In the genomic region with DNA sequence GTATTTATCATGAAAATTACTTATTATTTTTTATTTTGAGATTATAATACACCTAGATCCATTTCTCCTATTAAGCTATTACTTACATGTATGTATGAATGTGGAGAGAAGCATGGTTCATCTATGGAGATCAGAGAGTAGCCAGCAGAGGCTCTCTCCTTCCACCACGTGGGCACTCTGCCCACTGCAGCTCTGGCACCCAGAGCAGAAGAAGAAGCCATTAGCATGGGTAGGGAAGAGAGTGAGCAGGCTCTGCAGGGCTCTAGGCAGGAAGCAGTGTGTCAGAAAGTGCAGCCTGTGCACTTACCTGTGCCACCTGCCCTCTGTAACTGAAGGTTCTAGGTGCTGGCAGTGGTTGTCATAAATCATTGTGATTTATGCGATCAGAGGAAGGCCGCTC, we compare ENCODE assay signal across 25 mouse cellular contexts.
DNase-seq lines count a peak whose midpoint lies in the region; ATAC-seq and TF ChIP-seq lines count a peak whose summit lies in the region.
"Had no signal": no experiment of that assay in that cellular context is flagged by ENCODE, and none has a peak within 500 bp of the region (broad histone marks: within the 10 kb centered on the region; RNA-seq: fewer than 3 reads in every experiment).

No protein-coding gene starts in this region.

- no peak overlapping the region for H3K27ac ChIP-seq in hindbrain, postnatal 0 days
- H3K27ac ChIP-seq in hindbrain, embryonic 12.5 days, result no peak overlapping the region
- H3K27ac ChIP-seq in liver, postnatal 0 days (ENCODE audit: low read depth), result no peak overlapping the region
- H3K27ac ChIP-seq: embryonic facial prominence, embryonic 10.5 days; gastrocnemius, adult 2 months; heart, embryonic 10.5 days; hindbrain, embryonic 15.5 days; limb, embryonic 15.5 days; liver, embryonic 15.5 days; neural tube, embryonic 15.5 days had no signal

- no peaks in the 10 kb centered on the region for H3K9me3 ChIP-seq in hindbrain, postnatal 0 days (ENCODE audit: low read length)
- H3K9me3 ChIP-seq in hindbrain, embryonic 12.5 days (replicated peaks), result no peaks in the 10 kb centered on the region
- H3K9me3 ChIP-seq in liver, postnatal 0 days (ENCODE audit: low read length), result no peaks in the 10 kb centered on the region
- H3K9me3 ChIP-seq: embryonic facial prominence, embryonic 10.5 days; heart, embryonic 10.5 days; hindbrain, embryonic 15.5 days; limb, embryonic 15.5 days; liver, embryonic 15.5 days; neural tube, embryonic 15.5 days had no signal

- H3K4me2 ChIP-seq in hindbrain, postnatal 0 days (ENCODE audit: low read depth, low read length), result no peak overlapping the region
- no peak overlapping the region for H3K4me2 ChIP-seq in hindbrain, embryonic 12.5 days (replicated peaks)
- no peak overlapping the region for H3K4me2 ChIP-seq in liver, postnatal 0 days (ENCODE audit: low read depth, low read length)
- H3K4me2 ChIP-seq: hindbrain, embryonic 15.5 days; limb, embryonic 15.5 days; liver, embryonic 15.5 days; neural tube, embryonic 15.5 days had no signal

- no peak overlapping the region for H3K9ac ChIP-seq in hindbrain, postnatal 0 days (replicated peaks; ENCODE audit: low read length)
- H3K9ac ChIP-seq in hindbrain, embryonic 12.5 days, result no peak overlapping the region
- H3K9ac ChIP-seq in liver, postnatal 0 days (replicated peaks), result no peak overlapping the region
- H3K9ac ChIP-seq: hindbrain, embryonic 15.5 days; limb, embryonic 15.5 days; liver, embryonic 15.5 days; neural tube, embryonic 15.5 days had no signal

- WGBS in hindbrain, postnatal 0 days, result 81% methylated on average over 3 of the region's 3 CpGs
- 86% methylated on average over 3 of the region's 3 CpGs for WGBS in hindbrain, embryonic 12.5 days
- 72% methylated on average over 3 of the region's 3 CpGs for WGBS in liver, postnatal 0 days (ENCODE audit: insufficient replicate concordance)

- peak; percentile 42 for DNase-seq in hindbrain, postnatal 0 days (ENCODE audit: low spot score)
- DNase-seq in brain, adult 2 months (ENCODE audit: low read depth, low spot score), result peak; percentile 60
- peak; percentile 48 for DNase-seq in cerebellum, adult 11-12 months
- peak; percentile 67 to 69 for DNase-seq in cerebellum, postnatal 10 days
- no peak for DNase-seq in gastrocnemius, adult 18-20 months (ENCODE audit: low spot score)
- DNase-seq in liver, postnatal 0 days, result no peak
- DNase-seq: B cell, adult 2 months; gastrocnemius, adult 2 months; heart, postnatal 4 days; kidney, postnatal 25 days; left cerebral cortex, postnatal 4 days; lung, postnatal 4 days; right cerebral cortex, adult 18-20 months; thymus, adult 18-20 months had no signal

- no peaks in the 10 kb centered on the region for H3K4me1 ChIP-seq in hindbrain, postnatal 0 days (ENCODE audit: insufficient read depth, low read length)
- H3K4me1 ChIP-seq in hindbrain, embryonic 12.5 days, result no peaks in the 10 kb centered on the region
- no peaks in the 10 kb centered on the region for H3K4me1 ChIP-seq in liver, postnatal 0 days (ENCODE audit: insufficient read depth)
- H3K4me1 ChIP-seq: embryonic facial prominence, embryonic 10.5 days; heart, embryonic 10.5 days; limb, embryonic 15.5 days; liver, embryonic 15.5 days had no signal

- TF ChIP-seq EP300 in liver, postnatal 0 days (IDR thresholded peaks at IDR 0.05; ENCODE audit: low read depth), result no peak

- ATAC-seq in hindbrain, postnatal 0 days, result 0 out of 2 replicates have a peak, but pooled peaks have one; percentile 36
- no peak for ATAC-seq in hindbrain, embryonic 12.5 days (ENCODE audit: low FRiP score)
- ATAC-seq in liver, postnatal 0 days, result no peak
- ATAC-seq: intestine, embryonic 16.5 days; Patski had no signal

- H3K27me3 ChIP-seq in hindbrain, postnatal 0 days (ENCODE audit: insufficient read depth, low read length), result no peaks in the 10 kb centered on the region
- H3K27me3 ChIP-seq in hindbrain, embryonic 12.5 days, result 0 out of 2 replicates have a peak, but pooled peaks cover 3% of the 10 kb centered on the region
- no peaks in the 10 kb centered on the region for H3K27me3 ChIP-seq in liver, postnatal 0 days (ENCODE audit: insufficient read depth, low read length)
- H3K27me3 ChIP-seq: CH12.LX; hindbrain, embryonic 15.5 days; limb, embryonic 15.5 days; liver, embryonic 15.5 days; neural tube, embryonic 15.5 days had no signal

- peaks cover 5% of the 10 kb centered on the region for H3K36me3 ChIP-seq in hindbrain, postnatal 0 days (ENCODE audit: insufficient read depth, low read length)
- H3K36me3 ChIP-seq in hindbrain, embryonic 12.5 days, result 0 out of 2 replicates have a peak, but pooled peaks cover 5% of the 10 kb centered on the region
- no peaks in the 10 kb centered on the region for H3K36me3 ChIP-seq in liver, postnatal 0 days (replicated peaks; ENCODE audit: insufficient read depth, low read length)
- H3K36me3 ChIP-seq: embryonic facial prominence, embryonic 10.5 days; G1E; heart, embryonic 10.5 days; limb, embryonic 15.5 days; liver, embryonic 15.5 days had no signal

- peak; percentile 40 for TF ChIP-seq CTCF in hindbrain, postnatal 0 days (IDR thresholded peaks at IDR 0.05; ENCODE audit: low read depth)
- TF ChIP-seq CTCF in liver, postnatal 0 days (IDR thresholded peaks at IDR 0.05; ENCODE audit: low read depth), result no peak

- H3K4me3 ChIP-seq in hindbrain, postnatal 0 days (ENCODE audit: low read length), result no peak overlapping the region
- no peak overlapping the region for H3K4me3 ChIP-seq in hindbrain, embryonic 12.5 days
- H3K4me3 ChIP-seq in liver, postnatal 0 days (ENCODE audit: low read depth, low read length), result no peak overlapping the region
- H3K4me3 ChIP-seq: embryonic facial prominence, embryonic 10.5 days; gastrocnemius, adult 2 months; heart, embryonic 10.5 days; hindbrain, embryonic 15.5 days; limb, embryonic 15.5 days; liver, embryonic 15.5 days; neural tube, embryonic 15.5 days had no signal

Comparison
In these comparisons a context has a peak if more than half of its experiments do, and no peak if none do; other contexts are left out.
1. DNase-seq: peak in hindbrain, postnatal 0 days (single experiment), brain, adult 2 months (single experiment), cerebellum, adult 11-12 months (single experiment) and cerebellum, postnatal 10 days (2 of 2); none in gastrocnemius, adult 18-20 months (single experiment) and liver, postnatal 0 days (single experiment).